Mouse (Mus musculus): ENCODE results near the gene Rasgef1b. TPM values are rescaled to one million over a fixed set of nuclear protein-coding genes. Genes with fewer than 3 reads are reported as not detected.
A peak's percentile ranks its signal among the peaks of the same experiment; 100 is the strongest.

Rasgef1b gene
- polyA plus RNA-seq, 1 experiment from 2014 or later: 33.1 TPM

DNA sequence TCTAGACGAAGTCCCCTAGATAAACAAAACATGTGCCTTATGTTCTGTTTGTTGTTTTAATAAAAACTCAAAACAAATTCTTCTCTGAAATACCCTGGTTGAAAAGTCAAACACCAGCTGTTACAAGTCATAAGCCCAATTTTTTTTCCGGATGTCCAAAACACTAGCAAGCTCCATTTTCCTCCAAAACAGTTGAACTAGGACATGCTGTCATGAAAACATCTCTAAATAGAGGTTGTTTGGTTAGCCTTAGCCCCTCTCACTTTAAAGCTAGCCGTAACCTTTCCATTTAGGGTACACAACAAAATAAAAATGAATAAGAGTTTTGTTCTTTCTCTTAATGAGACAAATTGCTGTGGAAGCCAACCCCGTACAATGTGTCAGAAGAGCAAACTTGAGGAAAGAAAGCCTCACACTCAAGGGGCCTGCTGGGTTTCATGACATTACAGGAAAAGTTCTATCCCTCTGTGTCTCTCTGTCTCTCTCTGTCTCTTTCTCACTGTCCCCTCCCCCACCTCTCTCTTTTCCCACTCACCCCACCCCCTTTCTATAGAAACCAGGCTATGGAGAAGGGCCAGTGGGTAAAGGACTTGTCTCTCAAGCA lies 467.6 kb downstream of the Rasgef1b start:
- no peaks in the 10 kb centered on the region for H3K36me3 ChIP-seq
- peaks cover 9% of the 10 kb centered on the region; the same call in 1 of the 2 replicates for H3K4me1 ChIP-seq (replicated peaks)
- H3K27me3 ChIP-seq: no peaks in the 10 kb centered on the region
- no peak overlapping the region for H3K4me3 ChIP-seq
- H3K4me2 ChIP-seq: no peak overlapping the region
- no peak for ATAC-seq (replicated peaks; ENCODE audit: insufficient number of reproducible peaks, insufficient read depth, low FRiP score, low read depth)
- WGBS: 86% methylated on average over 4 of the region's 4 CpGs
- H3K9me3 ChIP-seq (replicated peaks): no peaks in the 10 kb centered on the region
- H3K27ac ChIP-seq: no peak overlapping the region
- H3K9ac ChIP-seq: no peak overlapping the region

DNA sequence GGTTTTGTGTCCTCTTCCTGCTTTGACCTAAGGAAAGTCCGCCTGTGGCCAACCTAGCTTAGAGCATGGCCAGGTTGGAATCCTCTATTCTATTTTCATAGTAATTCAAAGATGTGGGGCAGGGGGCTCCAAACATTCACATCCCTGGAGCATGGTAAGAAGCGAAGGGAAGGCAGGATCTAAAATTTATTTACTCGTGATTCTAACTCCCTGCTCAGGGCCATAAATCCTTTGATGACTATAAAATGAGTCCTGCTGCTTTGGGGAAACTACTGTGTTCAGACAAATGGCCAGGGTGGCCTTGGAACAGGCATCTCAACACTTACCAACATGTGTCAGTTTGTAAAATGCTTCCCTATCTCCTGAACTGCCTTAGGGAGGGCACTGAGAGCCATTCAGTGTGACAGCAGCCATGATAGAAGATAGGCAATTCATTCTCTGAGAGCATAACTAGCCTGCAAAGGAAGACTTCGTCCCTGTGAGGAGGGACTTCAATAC lies 470.8 kb downstream of the Rasgef1b start:
- no peak overlapping the region for H3K9ac ChIP-seq
- no peak overlapping the region for H3K4me3 ChIP-seq
- H3K27me3 ChIP-seq: no peaks in the 10 kb centered on the region
- H3K9me3 ChIP-seq (replicated peaks): no peaks in the 10 kb centered on the region
- H3K27ac ChIP-seq: no peak overlapping the region
- WGBS: 69% methylated on average over 4 of the region's 4 CpGs
- H3K4me1 ChIP-seq (replicated peaks): peaks cover 11% of the 10 kb centered on the region; the same call in 1 of the 2 replicates
- ATAC-seq (replicated peaks; ENCODE audit: insufficient number of reproducible peaks, insufficient read depth, low FRiP score, low read depth): no peak
- no peak overlapping the region for H3K4me2 ChIP-seq
- no peaks in the 10 kb centered on the region for H3K36me3 ChIP-seq

DNA sequence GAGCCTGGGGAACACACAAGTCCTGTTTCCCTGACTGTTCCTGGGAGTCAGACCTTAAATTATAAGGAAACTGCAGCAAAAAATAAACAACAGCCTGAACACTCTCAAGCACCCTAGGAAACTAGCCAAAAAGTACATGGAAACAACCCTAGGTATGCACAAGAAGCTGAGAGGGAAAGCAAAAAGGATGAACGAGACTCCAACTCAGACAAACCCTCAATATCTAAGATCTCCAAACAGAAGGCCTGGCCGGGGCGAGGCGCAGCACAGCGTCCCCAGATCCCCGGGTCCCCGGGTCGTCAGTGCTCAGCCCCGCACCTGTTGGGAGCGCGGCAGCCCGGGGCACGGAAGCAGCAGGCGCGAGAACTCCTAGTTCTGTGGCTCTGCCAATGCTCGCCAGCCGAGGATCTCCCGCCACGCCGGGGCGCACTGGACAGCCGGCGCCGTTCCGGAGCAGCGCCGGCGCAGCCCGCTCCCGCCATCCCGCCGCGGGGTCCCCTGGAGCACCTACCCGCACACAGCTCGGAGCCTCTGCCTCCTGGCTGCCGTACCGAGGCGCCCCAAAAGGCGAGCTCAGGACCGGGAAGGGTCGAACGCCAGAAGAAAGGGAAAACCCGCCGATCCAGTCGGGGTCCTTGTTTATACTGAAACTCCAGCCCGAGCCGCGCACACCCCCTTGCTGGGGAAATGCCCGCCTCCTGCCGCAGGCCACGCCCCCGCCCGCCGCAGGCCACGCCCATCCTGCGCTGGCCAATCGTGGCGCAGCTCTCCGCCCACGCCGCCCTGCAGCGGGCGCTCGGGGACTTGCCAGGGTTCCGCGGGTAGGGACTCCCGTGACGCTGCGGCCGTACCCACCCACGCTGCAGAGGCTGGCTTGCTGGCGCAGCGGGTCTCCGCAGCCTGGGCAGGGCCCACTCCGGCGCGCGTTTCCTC lies 476.4 kb downstream of the Rasgef1b start:
- Histone ChIP-seq H3K36me3 (no peaks in the 10 kb centered on the region), H3K4me1 (replicated peaks) (peaks cover 21% of the 10 kb centered on the region), H3K27ac (peak overlapping the region; percentile 92), H3K4me2 (peak overlapping the region; percentile 85), H3K4me3 (peak overlapping the region; percentile 78), H3K9ac (peak overlapping the region; percentile 79), H3K27me3 (no peaks in the 10 kb centered on the region), H3K9me3 (replicated peaks) (no peaks in the 10 kb centered on the region)
- peak; percentile 91 for ATAC-seq (replicated peaks; ENCODE audit: insufficient number of reproducible peaks, insufficient read depth, low FRiP score, low read depth)
- WGBS: under 1% methylated on average over 77 of the region's 78 CpGs

DNA sequence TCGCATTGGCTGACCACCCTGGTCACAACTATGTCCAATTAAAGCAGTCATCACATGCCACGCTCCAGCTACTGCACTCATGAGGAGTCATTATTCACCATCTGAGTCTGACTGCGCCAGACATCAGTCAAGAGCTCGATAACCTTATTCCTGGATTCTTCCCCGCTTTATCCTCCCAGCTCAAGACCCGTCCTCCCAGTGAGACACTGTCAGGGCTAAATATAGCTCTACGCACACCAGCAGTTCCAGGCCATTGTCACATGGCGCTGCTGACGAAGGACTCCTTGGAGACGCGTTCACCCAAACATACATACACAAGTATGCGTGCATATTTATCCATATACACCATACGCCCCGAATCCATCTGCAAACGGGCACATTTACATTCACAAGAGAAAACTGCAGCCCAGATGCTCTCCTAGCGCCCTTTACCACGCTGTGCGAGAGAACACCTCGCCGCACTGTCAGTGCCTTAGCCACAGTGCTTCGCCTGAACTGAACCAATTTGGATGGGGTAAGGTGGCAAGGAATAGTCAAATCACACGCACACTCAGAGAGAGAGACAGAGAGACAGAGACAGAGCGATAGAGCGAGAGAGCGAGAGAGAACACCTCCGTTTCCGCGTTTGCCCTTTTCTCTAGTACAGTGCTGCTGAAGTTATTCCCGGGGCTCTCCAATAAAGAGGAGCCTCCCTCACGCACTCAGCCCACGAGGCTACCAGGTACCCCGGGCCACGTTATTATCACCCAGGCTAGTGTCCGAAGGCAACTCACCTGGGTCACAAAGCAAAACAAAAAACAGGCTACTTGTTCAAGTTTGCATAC lies 477.3 kb downstream of the Rasgef1b start:
- Histone ChIP-seq H3K27ac (peak overlapping the region; percentile 92), H3K9me3 (replicated peaks) (no peaks in the 10 kb centered on the region), H3K4me1 (replicated peaks) (peaks cover 30% of the 10 kb centered on the region), H3K4me3 (peak overlapping the region; percentile 78), H3K4me2 (peak overlapping the region; percentile 85), H3K9ac (peak overlapping the region; percentile 79), H3K27me3 (no peaks in the 10 kb centered on the region), H3K36me3 (no peaks in the 10 kb centered on the region)
- 2% methylated on average over 34 of the region's 34 CpGs for WGBS
- peak; percentile 37; the same call in 1 of the 2 replicates for ATAC-seq (replicated peaks; ENCODE audit: insufficient number of reproducible peaks, insufficient read depth, low FRiP score, low read depth)

DNA sequence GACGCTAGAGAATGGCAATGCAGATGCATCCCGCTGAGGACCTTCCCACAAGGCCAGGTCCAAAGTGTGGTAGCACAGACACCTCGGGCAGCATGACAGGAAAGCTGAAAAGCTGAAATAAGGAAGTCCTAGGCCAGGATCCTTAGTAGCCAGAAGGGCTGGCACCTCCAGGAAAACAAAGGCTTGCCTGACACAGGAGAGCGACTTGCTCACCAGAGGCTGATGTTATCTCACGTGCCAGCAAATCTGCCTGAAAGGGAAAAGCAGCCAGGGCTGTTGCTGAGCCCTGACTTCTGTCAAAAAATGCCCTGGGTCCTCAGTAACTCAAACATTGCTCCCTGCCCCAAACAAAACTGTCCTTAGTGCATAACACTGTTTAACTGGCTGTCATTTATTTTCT lies 478.0 kb downstream of the Rasgef1b start:
- Histone ChIP-seq H3K4me3 (peak overlapping the region; percentile 78), H3K4me2 (peak overlapping the region; percentile 85), H3K27me3 (no peaks in the 10 kb centered on the region), H3K4me1 (replicated peaks) (peaks cover 38% of the 10 kb centered on the region), H3K27ac (peak overlapping the region; percentile 92), H3K9me3 (replicated peaks) (no peaks in the 10 kb centered on the region), H3K36me3 (no peaks in the 10 kb centered on the region), H3K9ac (peak overlapping the region; percentile 79)
- no peak for ATAC-seq (replicated peaks; ENCODE audit: insufficient number of reproducible peaks, insufficient read depth, low FRiP score, low read depth)
- WGBS: 15% methylated on average over 5 of the region's 5 CpGs

DNA sequence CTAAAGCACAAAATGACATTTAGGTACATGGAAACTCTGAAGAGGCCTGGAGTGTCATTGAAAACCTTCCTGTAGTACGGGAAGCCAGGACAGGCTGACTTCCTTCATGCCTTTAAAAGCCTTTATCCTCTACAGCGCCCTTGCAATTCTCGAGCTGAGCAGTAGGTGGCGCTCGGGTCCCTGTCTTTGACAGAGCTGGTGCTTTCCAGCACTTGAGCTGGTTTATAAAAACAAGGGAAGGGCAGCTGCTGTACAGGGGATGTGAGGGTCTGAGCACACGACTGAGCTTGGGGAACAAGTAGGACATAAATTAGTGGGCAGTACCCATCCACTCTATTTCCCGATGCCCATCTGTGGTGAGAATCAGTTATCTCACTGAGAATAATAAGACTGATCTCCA lies 480.4 kb downstream of the Rasgef1b start:
- Histone ChIP-seq H3K4me1 (replicated peaks) (peaks cover 46% of the 10 kb centered on the region), H3K27ac (peak overlapping the region; percentile 23; the same call in 1 of the 2 replicates), H3K4me3 (peak overlapping the region; percentile 3; the same call in 1 of the 2 replicates), H3K9ac (no peak overlapping the region), H3K36me3 (no peaks in the 10 kb centered on the region), H3K9me3 (replicated peaks) (no peaks in the 10 kb centered on the region), H3K4me2 (peak overlapping the region; percentile 23), H3K27me3 (no peaks in the 10 kb centered on the region)
- WGBS: 4% methylated on average over 7 of the region's 7 CpGs
- no peak for ATAC-seq (replicated peaks; ENCODE audit: insufficient number of reproducible peaks, insufficient read depth, low FRiP score, low read depth)

DNA sequence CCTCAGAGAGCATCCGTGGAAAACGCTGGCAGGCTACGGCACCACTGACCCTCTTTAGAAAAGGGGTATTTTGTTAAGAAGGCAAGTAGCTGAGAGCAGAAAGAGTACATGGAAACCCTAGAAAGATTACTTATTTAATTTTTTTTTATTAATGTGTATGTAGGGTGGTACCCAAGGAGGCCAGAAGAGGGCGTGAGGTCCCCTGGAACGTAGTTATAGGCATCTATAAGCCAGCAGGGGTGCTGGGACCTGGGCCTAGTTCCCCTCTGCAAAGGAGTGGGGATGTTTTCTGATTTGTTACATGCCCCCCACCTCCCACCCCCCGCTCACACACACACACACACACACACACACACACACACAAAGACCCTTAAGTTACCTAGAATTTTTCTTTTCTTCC lies 480.9 kb downstream of the Rasgef1b start:
- Histone ChIP-seq H3K36me3 (peaks cover under 1% of the 10 kb centered on the region; the same call in 1 of the 2 replicates), H3K9me3 (replicated peaks) (no peaks in the 10 kb centered on the region), H3K4me1 (replicated peaks) (peaks cover 44% of the 10 kb centered on the region), H3K27ac (0 out of 2 replicates have a peak overlapping the region, but pooled peaks have one; percentile 17), H3K4me2 (peak overlapping the region; percentile 12; the same call in 1 of the 2 replicates), H3K4me3 (no peak overlapping the region), H3K9ac (no peak overlapping the region), H3K27me3 (no peaks in the 10 kb centered on the region)
- ATAC-seq (replicated peaks; ENCODE audit: insufficient number of reproducible peaks, insufficient read depth, low FRiP score, low read depth): no peak
- WGBS: 76% methylated on average over 6 of the region's 6 CpGs

DNA sequence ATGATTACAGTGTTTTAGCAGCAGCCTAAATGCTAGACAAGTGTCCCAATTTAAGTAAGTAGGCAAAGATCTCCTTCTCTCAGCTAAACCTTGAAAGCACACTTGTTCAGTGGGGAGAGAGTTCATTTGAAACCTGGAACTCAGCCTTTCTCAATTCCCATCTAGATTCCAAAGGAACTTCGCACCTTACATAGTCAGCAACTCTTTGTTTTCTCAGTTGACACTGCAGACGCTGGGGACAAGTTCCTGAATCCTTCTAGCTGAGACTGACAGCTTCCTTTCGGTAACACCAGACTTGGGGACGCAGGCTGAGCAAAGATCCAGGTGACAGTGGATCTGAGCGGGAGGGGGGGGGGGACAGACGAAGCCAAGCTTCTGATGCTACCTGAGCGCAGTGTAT lies 481.4 kb downstream of the Rasgef1b start:
- no peaks in the 10 kb centered on the region for H3K27me3 ChIP-seq
- peak overlapping the region; percentile 37; the same call in 1 of the 2 replicates for H3K27ac ChIP-seq
- H3K4me3 ChIP-seq: no peak overlapping the region
- peaks cover 49% of the 10 kb centered on the region for H3K4me1 ChIP-seq (replicated peaks)
- no peaks in the 10 kb centered on the region for H3K9me3 ChIP-seq (replicated peaks)
- no peak for ATAC-seq (replicated peaks; ENCODE audit: insufficient number of reproducible peaks, insufficient read depth, low FRiP score, low read depth)
- 60% methylated on average over 7 of the region's 7 CpGs for WGBS
- H3K4me2 ChIP-seq: peak overlapping the region; percentile 12
- no peak overlapping the region for H3K9ac ChIP-seq
- H3K36me3 ChIP-seq: peaks cover 5% of the 10 kb centered on the region; the same call in 1 of the 2 replicates

DNA sequence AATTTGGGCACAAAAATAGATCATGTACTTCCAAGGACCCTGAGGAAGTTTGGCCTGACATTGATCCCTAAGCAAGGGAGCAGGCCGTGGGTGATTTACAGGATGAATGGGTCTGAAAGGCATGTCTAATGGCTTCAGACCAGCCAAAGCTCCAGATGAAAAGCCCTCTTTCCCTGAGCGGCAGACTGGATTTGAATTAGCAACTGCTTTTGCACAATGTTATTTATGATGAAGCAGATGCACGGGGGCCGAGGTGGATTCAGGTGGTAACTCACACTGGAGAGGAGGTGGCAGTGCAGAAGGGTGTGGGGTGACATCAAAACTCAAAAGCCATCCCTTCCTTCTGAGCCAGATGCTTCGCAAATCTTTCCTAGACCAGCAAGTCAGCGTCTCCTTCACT lies 481.9 kb downstream of the Rasgef1b start:
- Histone ChIP-seq H3K4me1 (replicated peaks) (peaks cover 53% of the 10 kb centered on the region), H3K9me3 (replicated peaks) (no peaks in the 10 kb centered on the region), H3K27ac (peak overlapping the region; percentile 37; the same call in 1 of the 2 replicates), H3K36me3 (peaks cover 6% of the 10 kb centered on the region; the same call in 1 of the 2 replicates), H3K4me2 (peak overlapping the region; percentile 12), H3K4me3 (no peak overlapping the region; the same call in 1 of the 2 replicates), H3K9ac (no peak overlapping the region), H3K27me3 (no peaks in the 10 kb centered on the region)
- no peak for ATAC-seq (replicated peaks; ENCODE audit: insufficient number of reproducible peaks, insufficient read depth, low FRiP score, low read depth)
- WGBS: 56% methylated on average over 6 of the region's 6 CpGs

DNA sequence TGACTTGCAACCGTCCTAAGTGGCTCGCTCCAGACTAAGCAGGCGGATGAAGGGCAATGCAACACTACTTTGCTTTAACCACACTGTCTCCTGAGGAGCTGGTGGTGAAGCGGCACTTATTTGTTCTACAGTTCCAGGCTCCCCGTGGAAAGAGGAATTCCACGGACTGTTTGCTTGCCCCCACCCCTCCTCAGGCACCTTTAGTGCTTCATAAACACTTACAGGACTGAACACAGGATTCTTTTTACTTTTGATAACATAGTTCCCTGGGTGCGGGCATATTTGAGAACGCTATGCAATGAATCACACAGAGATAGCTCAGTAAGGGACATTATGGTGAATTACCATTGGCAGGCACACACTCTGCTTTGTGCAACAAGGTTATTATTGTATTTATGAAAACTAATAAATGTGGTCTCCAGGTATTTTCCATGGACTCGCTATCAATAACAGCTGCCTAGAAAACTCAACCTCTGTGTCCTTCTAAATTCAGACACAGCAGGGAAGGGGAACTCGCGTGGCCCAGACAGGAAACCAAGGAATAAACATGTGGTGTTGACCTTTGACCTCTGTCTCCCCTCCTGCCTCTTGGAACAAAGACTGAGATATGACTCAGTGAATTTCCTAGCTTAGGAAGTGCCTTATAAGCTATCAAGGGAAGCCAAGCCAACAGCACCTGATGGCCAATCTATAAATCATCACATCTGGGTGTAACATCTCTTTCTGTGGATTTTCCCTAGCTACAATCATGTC lies 486.7 kb downstream of the Rasgef1b start:
- H3K36me3 ChIP-seq: peaks cover 36% of the 10 kb centered on the region
- no peaks in the 10 kb centered on the region for H3K9me3 ChIP-seq (replicated peaks)
- peaks cover 50% of the 10 kb centered on the region for H3K4me1 ChIP-seq (replicated peaks)
- H3K27me3 ChIP-seq: no peaks in the 10 kb centered on the region
- no peak for ATAC-seq (replicated peaks; ENCODE audit: insufficient number of reproducible peaks, insufficient read depth, low FRiP score, low read depth)
- WGBS: 65% methylated on average over 11 of the region's 11 CpGs
- no peak overlapping the region for H3K4me3 ChIP-seq
- H3K4me2 ChIP-seq: no peak overlapping the region
- H3K9ac ChIP-seq: no peak overlapping the region
- H3K27ac ChIP-seq: no peak overlapping the region
